Mouse (Mus musculus) hindbrain, embryonic 13.5 days (tissue): ENCODE results near the gene Sdcbp2. TPM values are rescaled to one million over a fixed set of nuclear protein-coding genes. Genes with fewer than 3 reads are reported as not detected.

ENCODE experiments used
- ATAC-seq: fragments of 200-750 bp; cut with Nextera tagmentation; 2 replicates; pipeline ENCODE4 v1.8.0; 2017; ENCODE audit warnings: moderate TSS enrichment; ENCODE audit not compliant: low FRiP score
- H3K27ac ChIP-seq: fragments of 300-500 bp; sonication (generic); 2 replicates; pipeline ENCODE4 v1.5.1; 2015; ENCODE audit warnings: inconsistent platforms, mild to moderate bottlenecking, moderate library complexity
- H3K27me3 ChIP-seq: fragments of 300-500 bp; sonication (generic); 2 replicates; pipeline ENCODE4 v1.6.1; 2015; ENCODE audit warnings: mild to moderate bottlenecking, inconsistent platforms
- H3K36me3 ChIP-seq: fragments of 300-500 bp; sonication (generic); 2 replicates; pipeline ENCODE4 v1.6.1; 2015; ENCODE audit warnings: mild to moderate bottlenecking, inconsistent platforms
- H3K4me1 ChIP-seq: fragments of 300-500 bp; sonication (generic); replicated peaks from 2 replicates; pipeline ENCODE4 v1.6.1; 2015; ENCODE audit warnings: inconsistent platforms
- H3K4me2 ChIP-seq: fragments of 300-500 bp; sonication (generic); 2 replicates; pipeline ENCODE4 v1.6.1; 2015; ENCODE audit warnings: inconsistent platforms, mild to moderate bottlenecking, moderate library complexity
- H3K4me3 ChIP-seq: fragments of 300-500 bp; sonication (generic); 2 replicates; pipeline ENCODE4 v1.5.1; 2015; ENCODE audit warnings: mild to moderate bottlenecking, inconsistent platforms
- H3K9ac ChIP-seq: fragments of 300-500 bp; sonication (generic); 2 replicates; pipeline ENCODE4 v1.6.1; 2015; ENCODE audit warnings: mild to moderate bottlenecking, inconsistent platforms
- H3K9me3 ChIP-seq: fragments of 300-500 bp; sonication (generic); 2 replicates; pipeline ENCODE4 v1.6.1; 2016; ENCODE audit warnings: inconsistent platforms
- WGBS: fragments of 180-500 bp; shearing (Covaris S2); methylation state at CpG from one replicate; pipeline ENCODE4 v1.1.7; 2015; 5-methylcytosine and 5-hydroxymethylcytosine counted together
- polyA plus RNA-seq: library from polyadenylated mRNA; unstranded; fragments of >200 nt; fragmentation: Nextera tagmentation; extraction: Ambion mirVana; gene quantifications from 2 replicates; pipeline ENCODE4 v1.2.1, GENCODE M21; 2015

The Sdcbp2 gene
- polyA plus RNA-seq, 1 experiment from 2014 or later = 0.90 TPM

DNA sequence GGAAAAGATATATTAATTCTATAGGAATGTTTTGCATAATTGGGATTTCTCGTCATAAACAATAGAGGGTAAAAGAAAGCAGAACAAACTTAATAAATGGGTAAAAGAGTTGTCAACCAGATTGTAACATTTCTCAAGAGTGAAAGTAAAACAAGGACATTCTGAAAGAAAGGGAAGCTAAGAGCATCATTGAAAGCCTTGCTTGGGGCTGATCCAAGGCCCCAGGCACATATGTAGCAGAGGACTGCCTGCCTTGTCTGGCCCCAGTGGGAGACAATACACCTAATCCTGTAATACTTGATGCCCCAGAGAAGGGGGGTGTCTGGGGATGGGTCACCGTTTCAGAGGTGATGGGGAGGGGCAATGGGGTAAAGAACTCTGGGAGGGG is 63.6 kb downstream of the Sdcbp2 start:
- H3K9ac ChIP-seq = no peak overlapping the region
- H3K9me3 ChIP-seq = no peaks in the 10 kb centered on the region
- 79% methylated on average over 2 of the region's 2 CpGs for WGBS
- no peak for ATAC-seq
- H3K4me1 ChIP-seq = peaks cover 12% of the 10 kb centered on the region
- H3K4me2 ChIP-seq = no peak overlapping the region
- peaks cover 16% of the 10 kb centered on the region; the same call in 1 of the 2 replicates for H3K27me3 ChIP-seq
- H3K4me3 ChIP-seq = no peak overlapping the region
- H3K27ac ChIP-seq = no peak overlapping the region
- H3K36me3 ChIP-seq = no peaks in the 10 kb centered on the region

Other genes with a start within 250 kb of the Sdcbp2 start
- not detected in 2 replicates for gene 4921509C19Rik, start 96.5 kb upstream of the Sdcbp2 start, polyA plus RNA-seq
- 276 and 291 TPM in 2 replicates for gene Nsfl1c, start 78.4 kb upstream of the Sdcbp2 start, polyA plus RNA-seq
- 587 and 616 TPM in 2 replicates for gene Fkbp1a, start 30.1 kb upstream of the Sdcbp2 start, polyA plus RNA-seq
- gene Snph, start 60.0 kb downstream of the Sdcbp2 start, polyA plus RNA-seq = 14.1 and 16.6 TPM in 2 replicates
- 0.19 TPM in 1 of 2 replicates, not detected in the other for gene Rad21l, start 95.9 kb downstream of the Sdcbp2 start, polyA plus RNA-seq
- 20.6 and 22.1 TPM in 2 replicates for gene Tmem74b, start 129.4 kb downstream of the Sdcbp2 start, polyA plus RNA-seq
- 57.7 and 60.8 TPM in 2 replicates for gene Psmf1, start 171.6 kb downstream of the Sdcbp2 start, polyA plus RNA-seq